In the genomic region with DNA sequence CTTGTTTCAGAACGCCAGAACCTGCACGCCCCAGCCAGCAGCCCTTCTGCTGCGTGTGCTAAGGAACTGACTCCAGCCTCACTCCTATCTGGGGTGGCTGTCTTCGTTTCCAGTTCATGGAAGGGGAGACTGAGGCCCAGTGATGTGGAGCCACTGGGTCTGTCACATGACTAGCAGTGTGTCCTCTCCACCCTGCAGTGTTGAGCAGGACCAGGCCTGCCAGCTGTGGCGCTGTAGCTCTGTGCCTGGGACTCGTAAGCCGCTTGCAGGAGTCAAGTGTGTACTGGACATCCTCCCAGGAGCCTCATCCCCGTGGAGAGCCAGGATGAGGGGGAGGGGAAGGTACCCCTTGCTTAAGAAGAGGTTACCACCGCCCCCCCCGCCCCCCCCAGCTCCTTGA, we compare ENCODE assay signal across 9 mouse cellular contexts.
DNase-seq lines count a peak whose midpoint lies in the region; ATAC-seq lines count a peak whose summit lies in the region.
"Had no signal": no experiment of that assay in that cellular context is flagged by ENCODE, and none has a peak within 500 bp of the region (broad histone marks: within the 10 kb centered on the region; RNA-seq: fewer than 3 reads in every experiment).

No protein-coding gene starts in this region.

- H3K27me3 ChIP-seq in embryonic facial prominence, embryonic 10.5 days (replicated peaks; ENCODE audit: low read depth, poor library complexity, severe bottlenecking): no peaks in the 10 kb centered on the region; the same call in 1 of the 2 replicates
- no peaks in the 10 kb centered on the region for H3K27me3 ChIP-seq in midbrain, embryonic 13.5 days

- peak; percentile 34 to 50 for DNase-seq in kidney, postnatal 4 days
- DNase-seq in kidney, adult 8-10 months: no peak
- DNase-seq in ZHBTc4 (ENCODE audit: low read depth, low spot score): peak; percentile 66
- peak; percentile 31 for DNase-seq in embryonic facial prominence, embryonic 10.5 days (ENCODE audit: low spot score)
- DNase-seq in left cerebral cortex, postnatal 14 days (ENCODE audit: low spot score in 2 of 2): no peak
- DNase-seq in spleen, adult 18-20 months: no peak

- no peak overlapping the region; the same call in 1 of the 2 replicates for H3K27ac ChIP-seq in embryonic facial prominence, embryonic 10.5 days (replicated peaks)
- H3K27ac ChIP-seq in midbrain, embryonic 13.5 days: no peak overlapping the region

- intact Hi-C loops in left cerebral cortex, postnatal 14 days (cut with DNase I): no loop called here

- H3K9ac ChIP-seq in midbrain, embryonic 13.5 days (replicated peaks): no peak overlapping the region

- ATAC-seq in midbrain, embryonic 13.5 days: 0 out of 2 replicates have a peak, but pooled peaks have one; percentile 32
- ATAC-seq in granulocyte monocyte progenitor cell, adult 5-6 weeks (replicated peaks; ENCODE audit: poor library complexity, severe bottlenecking): no peak

- H3K36me3 ChIP-seq in embryonic facial prominence, embryonic 10.5 days (replicated peaks): no peaks in the 10 kb centered on the region
- no peaks in the 10 kb centered on the region for H3K36me3 ChIP-seq in midbrain, embryonic 13.5 days

- no peak overlapping the region for H3K4me3 ChIP-seq in embryonic facial prominence, embryonic 10.5 days
- no peak overlapping the region for H3K4me3 ChIP-seq in midbrain, embryonic 13.5 days (replicated peaks)

- H3K9me3 ChIP-seq in embryonic facial prominence, embryonic 10.5 days: no peaks in the 10 kb centered on the region
- H3K9me3 ChIP-seq in midbrain, embryonic 13.5 days: 0 out of 2 replicates have a peak, but pooled peaks cover under 1% of the 10 kb centered on the region

- H3K4me2 ChIP-seq in midbrain, embryonic 13.5 days (replicated peaks): no peak overlapping the region
- H3K4me2 ChIP-seq: heart, embryonic 11.5 days had no signal

- H3K4me1 ChIP-seq in embryonic facial prominence, embryonic 10.5 days: peaks cover 43% of the 10 kb centered on the region
- peaks cover 40% of the 10 kb centered on the region for H3K4me1 ChIP-seq in midbrain, embryonic 13.5 days (replicated peaks)

- 29% methylated on average over 10 of the region's 10 CpGs for WGBS in embryonic facial prominence, embryonic 10.5 days
- WGBS in midbrain, embryonic 13.5 days: 22% methylated on average over 10 of the region's 10 CpGs

Comparison
In these comparisons a context has a peak if more than half of its experiments do, and no peak if none do; other contexts are left out.
1. DNase-seq: peak in kidney, postnatal 4 days (2 of 2), ZHBTc4 (single experiment) and embryonic facial prominence, embryonic 10.5 days (single experiment); none in kidney, adult 8-10 months (0 of 2), left cerebral cortex, postnatal 14 days (0 of 2) and spleen, adult 18-20 months (0 of 2).